Mouse (Mus musculus) liver, embryonic 13.5 days (tissue): ENCODE results near the gene Klra17. TPM values are rescaled to one million over a fixed set of nuclear protein-coding genes. Genes with fewer than 3 reads are reported as not detected.
"Not testable (repeated sequence)": the region's sequence is repeated elsewhere in the genome, so short reads cannot be mapped to it uniquely, and the experiment has no call there.

ENCODE experiments used
- ATAC-seq: fragments of 200-750 bp; cut with Nextera tagmentation; 2 replicates; pipeline ENCODE4 v1.8.0; 2017; ENCODE audit warnings: low read depth, mild to moderate bottlenecking, moderate number of reproducible peaks, moderate library complexity
- DNase-seq: peaks from one replicate; pipeline ENCODE4 v3.0.0; 2022
- H3K27ac ChIP-seq: fragments of 300-500 bp; sonication (generic); 2 replicates; pipeline ENCODE4 v1.5.1; 2015; ENCODE audit warnings: moderate library complexity, mild to moderate bottlenecking, inconsistent platforms
- H3K27me3 ChIP-seq: fragments of 300-500 bp; sonication (generic); 2 replicates; pipeline ENCODE4 v1.6.1; 2015; ENCODE audit warnings: mild to moderate bottlenecking, inconsistent platforms
- H3K36me3 ChIP-seq: fragments of 300-500 bp; sonication (generic); 2 replicates; pipeline ENCODE4 v1.6.1; 2015; ENCODE audit warnings: mild to moderate bottlenecking, inconsistent platforms
- H3K4me1 ChIP-seq: fragments of 300-500 bp; sonication (generic); replicated peaks from 2 replicates; pipeline ENCODE4 v1.6.1; 2015; ENCODE audit warnings: inconsistent platforms
- H3K4me2 ChIP-seq: fragments of 300-500 bp; sonication (generic); 2 replicates; pipeline ENCODE4 v1.6.1; 2015; ENCODE audit warnings: inconsistent platforms, mild to moderate bottlenecking, moderate library complexity
- H3K4me3 ChIP-seq: fragments of 300-500 bp; sonication (generic); replicated peaks from 2 replicates; pipeline ENCODE4 v1.5.1; 2015; ENCODE audit warnings: mild to moderate bottlenecking, inconsistent platforms
- H3K9ac ChIP-seq: fragments of 300-500 bp; sonication (generic); 2 replicates; pipeline ENCODE4 v1.6.1; 2015; ENCODE audit warnings: mild to moderate bottlenecking, inconsistent platforms
- H3K9me3 ChIP-seq: fragments of 300-500 bp; sonication (generic); replicated peaks from 2 replicates; pipeline ENCODE4 v1.6.1; 2016; ENCODE audit warnings: inconsistent platforms
- WGBS: fragments of 180-500 bp; shearing (Covaris S2); methylation state at CpG from one replicate; pipeline ENCODE4 v1.1.7; 2015; ENCODE audit not compliant: insufficient replicate concordance; 5-methylcytosine and 5-hydroxymethylcytosine counted together
- polyA plus RNA-seq: library from polyadenylated mRNA; unstranded; fragments of >200 nt; fragmentation: Nextera tagmentation; extraction: Ambion mirVana; gene quantifications from 2 replicates; pipeline ENCODE4 v1.2.1, GENCODE M21; 2015

Klra17 gene
- 0.12 TPM in 1 of 2 replicates, not detected in the other for polyA plus RNA-seq

- H3K27me3 ChIP-seq: no peaks in the 10 kb centered on the region
- no peak within 1 kb of the TSS for H3K9ac ChIP-seq
- DNase-seq (no peak), ATAC-seq (no peak)
- H3K27ac ChIP-seq: no peak within 1 kb of the TSS
- no peak within 1 kb of the TSS for H3K4me2 ChIP-seq
- no peaks in the 10 kb centered on the region for H3K36me3 ChIP-seq
- WGBS: 21% methylated on average over 1 of the region's 1 CpGs
- H3K9me3 ChIP-seq: 0 out of 2 replicates have a peak, but pooled peaks cover 4% of the 10 kb centered on the region
- no peak within 1 kb of the TSS for H3K4me3 ChIP-seq
- no peaks in the 10 kb centered on the region for H3K4me1 ChIP-seq
Observed at GRCm38 (mm10) chr6:129876549-129876948, at the start of gene Klra17. Klra17 (minus strand) TSS chr6:129876672.

GRCm38 (mm10) chr6:129917476-129917946, 41.0 kb upstream of the Klra17 start, which contains the start of gene Klra5:
Klra5 (minus strand) TSS chr6:129917650.
- ATAC-seq, H3K9me3 ChIP-seq, H3K4me3 ChIP-seq, DNase-seq, H3K27ac ChIP-seq, H3K36me3 ChIP-seq, H3K4me1 ChIP-seq, H3K9ac ChIP-seq, H3K4me2 ChIP-seq, H3K27me3 ChIP-seq: not testable (repeated sequence)

GRCm38 (mm10) chr6:129916996-129917395, 40.5 kb upstream of the Klra17 start:
- Histone ChIP-seq H3K4me3 (no peak overlapping the region), H3K9me3 (0 out of 2 replicates have a peak, but pooled peaks cover 3% of the 10 kb centered on the region), H3K27ac (no peak overlapping the region), H3K9ac (no peak overlapping the region), H3K4me2 (no peak overlapping the region), H3K4me1 (no peaks in the 10 kb centered on the region), H3K36me3 (no peaks in the 10 kb centered on the region), H3K27me3 (no peaks in the 10 kb centered on the region)
- DNase-seq (no peak), ATAC-seq (no peak)
- 41% methylated on average over 1 of the region's 1 CpGs for WGBS

- no peak for DNase-seq
- no peak overlapping the region for H3K27ac ChIP-seq
- no peak overlapping the region for H3K4me3 ChIP-seq
- no peaks in the 10 kb centered on the region for H3K36me3 ChIP-seq
- H3K9me3 ChIP-seq: 0 out of 2 replicates have a peak, but pooled peaks cover 4% of the 10 kb centered on the region
- ATAC-seq: no peak
- no peak overlapping the region for H3K9ac ChIP-seq
- 58% methylated on average over 2 of the region's 2 CpGs for WGBS
- no peak overlapping the region for H3K4me2 ChIP-seq
- no peaks in the 10 kb centered on the region for H3K27me3 ChIP-seq
- H3K4me1 ChIP-seq: no peaks in the 10 kb centered on the region
Observed at GRCm38 (mm10) chr6:129882525-129882924, 6.1 kb upstream of the Klra17 start.

GRCm38 (mm10) chr6:129862349-129862748, 14.1 kb downstream of the Klra17 start, which contains the start of gene Gm17631:
Gm17631 (plus strand) TSS chr6:129862649.
- H3K36me3 ChIP-seq, H3K4me1 ChIP-seq, H3K9ac ChIP-seq, H3K27ac ChIP-seq, DNase-seq, H3K9me3 ChIP-seq, H3K4me2 ChIP-seq, H3K4me3 ChIP-seq, H3K27me3 ChIP-seq, ATAC-seq: not testable (repeated sequence)
- WGBS: no CpG with 5 or more reads among the region's 3 CpGs

- Histone ChIP-seq H3K27ac (no peak overlapping the region), H3K4me1 (no peaks in the 10 kb centered on the region), H3K27me3 (no peaks in the 10 kb centered on the region), H3K4me3 (no peak overlapping the region), H3K36me3 (no peaks in the 10 kb centered on the region), H3K9ac (no peak overlapping the region), H3K9me3 (no peaks in the 10 kb centered on the region), H3K4me2 (no peak overlapping the region)
- no peak for ATAC-seq
- 49% methylated on average over 1 of the region's 1 CpGs for WGBS
- no peak for DNase-seq
Observed at GRCm38 (mm10) chr6:129825559-129825958, 50.9 kb downstream of the Klra17 start.

- WGBS: 34% methylated on average over 1 of the region's 1 CpGs
- Histone ChIP-seq H3K4me3 (no peak overlapping the region), H3K9ac (no peak overlapping the region), H3K36me3 (no peaks in the 10 kb centered on the region), H3K4me1 (no peaks in the 10 kb centered on the region), H3K27me3 (no peaks in the 10 kb centered on the region), H3K9me3 (no peaks in the 10 kb centered on the region), H3K4me2 (no peak overlapping the region), H3K27ac (no peak overlapping the region)
- DNase-seq (no peak), ATAC-seq (no peak)
Observed at GRCm38 (mm10) chr6:129824004-129824403, 52.5 kb downstream of the Klra17 start.

- DNase-seq: no peak
- Histone ChIP-seq H3K9ac (no peak overlapping the region), H3K36me3 (no peaks in the 10 kb centered on the region), H3K4me2 (no peak overlapping the region), H3K4me1 (no peaks in the 10 kb centered on the region), H3K27me3 (no peaks in the 10 kb centered on the region), H3K27ac (no peak overlapping the region), H3K4me3 (no peak overlapping the region), H3K9me3 (no peaks in the 10 kb centered on the region)
- 49% methylated on average over 3 of the region's 3 CpGs for WGBS
- ATAC-seq: no peak
Observed at GRCm38 (mm10) chr6:129817731-129818130, 58.7 kb downstream of the Klra17 start.

GRCm38 (mm10) chr6:129784170-129784569, 92.3 kb downstream of the Klra17 start, which contains the start of gene Gm156:
Gm156 (minus strand) TSS chr6:129784270.
- WGBS: 62% methylated on average over 3 of the region's 3 CpGs
- H3K36me3 ChIP-seq, H3K4me1 ChIP-seq, DNase-seq, H3K9ac ChIP-seq, H3K4me2 ChIP-seq, H3K27ac ChIP-seq, H3K4me3 ChIP-seq, H3K27me3 ChIP-seq, ATAC-seq, H3K9me3 ChIP-seq: not testable (repeated sequence)

Other genes starting within 250 kb of the Klra17 start
- gene Klrc3, start 233.3 kb downstream of the Klra17 start, polyA plus RNA-seq: not detected in 2 replicates
- not detected in 2 replicates for gene Klrc2, start 216.0 kb downstream of the Klra17 start, polyA plus RNA-seq
- gene Klrc1, start 197.7 kb downstream of the Klra17 start, polyA plus RNA-seq: not detected in 2 replicates
- not detected in 2 replicates for gene Klri1, start 159.5 kb downstream of the Klra17 start, polyA plus RNA-seq
- not detected in 2 replicates for gene Klri2, start 136.2 kb downstream of the Klra17 start, polyA plus RNA-seq
- not detected in 2 replicates for gene Gm156, start 92.4 kb downstream of the Klra17 start, polyA plus RNA-seq
- not detected in 2 replicates for gene Gm17631, start 14.0 kb downstream of the Klra17 start, polyA plus RNA-seq
- not detected in 2 replicates for gene Klra5, start 41.0 kb upstream of the Klra17 start, polyA plus RNA-seq
- not detected in 2 replicates for gene Klra6, start 150.3 kb upstream of the Klra17 start, polyA plus RNA-seq
- gene Klra4, start 190.6 kb upstream of the Klra17 start, polyA plus RNA-seq: not detected in 2 replicates